Mouse (Mus musculus) ES-Bruce4 (cell line): ENCODE data around the gene Wscd2. TPM values are rescaled to one million over a fixed set of nuclear protein-coding genes. Genes with fewer than 3 reads are reported as not detected.
A peak's percentile ranks its signal among the peaks of the same experiment; 100 is the strongest.

Experiments used
- H3K27ac ChIP-seq: 2 replicates; pipeline ENCODE4 v1.5.1; 2012; ENCODE audit warnings: low read length, inconsistent platforms; ENCODE audit not compliant: insufficient read depth
- H3K27me3 ChIP-seq: 2 replicates; pipeline ENCODE4 v1.6.1; 2012; ENCODE audit warnings: mild to moderate bottlenecking, low read length, inconsistent platforms; ENCODE audit not compliant: control insufficient read depth, poor library complexity, insufficient read depth, severe bottlenecking
- H3K36me3 ChIP-seq: 2 replicates; pipeline ENCODE4 v1.6.1; 2012; ENCODE audit warnings: inconsistent platforms, mild to moderate bottlenecking, low read length, moderate library complexity; ENCODE audit not compliant: control insufficient read depth, poor library complexity, insufficient read depth, severe bottlenecking
- H3K4me1 ChIP-seq: one replicate; pipeline ENCODE4 v1.8.1; 2011; ENCODE audit warnings: low read length; ENCODE audit not compliant: control insufficient read depth, insufficient read depth
- H3K4me3 ChIP-seq: 2 replicates; pipeline ENCODE4 v1.5.1; 2011; ENCODE audit warnings: low read depth, mild to moderate bottlenecking, low read length
- H3K9ac ChIP-seq: 2 replicates; pipeline ENCODE4 v1.6.1; 2012; ENCODE audit warnings: low read depth, mild to moderate bottlenecking, inconsistent platforms; ENCODE audit not compliant: poor library complexity, severe bottlenecking
- H3K9me3 ChIP-seq: replicated peaks from 2 replicates; pipeline ENCODE4 v1.6.1; 2012; ENCODE audit warnings: mild to moderate bottlenecking, low read length, inconsistent platforms; ENCODE audit not compliant: control insufficient read depth, poor library complexity, insufficient read depth, severe bottlenecking
- CTCF ChIP-seq: IDR thresholded peaks from one replicate; pipeline ENCODE4 v1.8.1; 2011; ENCODE audit warnings: low read depth, low read length
- EP300 ChIP-seq: IDR thresholded peaks from 2 replicates; pipeline ENCODE4 v1.6.1; 2011; ENCODE audit warnings: low read depth, low read length; ENCODE audit not compliant: insufficient read depth
- POLR2A ChIP-seq: IDR thresholded peaks from one replicate; pipeline ENCODE4 v1.8.1; 2011; ENCODE audit warnings: low read length; ENCODE audit not compliant: insufficient read depth
- polyA plus RNA-seq: library from polyadenylated mRNA; stranded (reverse); fragments of >200 nt; gene quantifications from 2 replicates; pipeline ENCODE4 v1.2.4, GENCODE M21; 2011; ENCODE audit warnings: low read depth; ENCODE audit not compliant: missing spikeins, insufficient read depth, insufficient read length

The Wscd2 gene
- polyA plus RNA-seq, 1 experiment: 2.3 TPM

GRCm38 (mm10) chr5:113469826-113470225 lies 20.3 kb upstream of the Wscd2 start:
- Histone ChIP-seq H3K27ac (no peak overlapping the region), H3K4me1 (peaks cover 6% of the 10 kb centered on the region), H3K9me3 (no peaks in the 10 kb centered on the region), H3K4me3 (no peak overlapping the region), H3K27me3 (no peaks in the 10 kb centered on the region), H3K9ac (no peak overlapping the region), H3K36me3 (no peaks in the 10 kb centered on the region)
- TF ChIP-seq CTCF (no peak), EP300 (no peak), POLR2A (no peak)

GRCm38 (mm10) chr5:113471417-113471816 lies 18.7 kb upstream of the Wscd2 start:
- Histone ChIP-seq H3K4me3 (no peak overlapping the region), H3K27me3 (no peaks in the 10 kb centered on the region), H3K4me1 (peaks cover 6% of the 10 kb centered on the region), H3K9me3 (no peaks in the 10 kb centered on the region), H3K36me3 (no peaks in the 10 kb centered on the region), H3K27ac (no peak overlapping the region), H3K9ac (no peak overlapping the region)
- TF ChIP-seq POLR2A (no peak), CTCF (peak; percentile 73), EP300 (no peak)

GRCm38 (mm10) chr5:113472339-113472738 lies 17.8 kb upstream of the Wscd2 start:
- Histone ChIP-seq H3K9ac (no peak overlapping the region), H3K9me3 (no peaks in the 10 kb centered on the region), H3K4me1 (peaks cover 6% of the 10 kb centered on the region), H3K4me3 (no peak overlapping the region), H3K27ac (no peak overlapping the region), H3K27me3 (no peaks in the 10 kb centered on the region), H3K36me3 (no peaks in the 10 kb centered on the region)
- TF ChIP-seq CTCF (no peak), EP300 (no peak), POLR2A (no peak)

GRCm38 (mm10) chr5:113476816-113477215 lies 13.3 kb upstream of the Wscd2 start:
- peaks cover 4% of the 10 kb centered on the region for H3K4me1 ChIP-seq
- no peak overlapping the region for H3K27ac ChIP-seq
- no peak overlapping the region for H3K4me3 ChIP-seq
- TF ChIP-seq EP300: no peak
- no peak for TF ChIP-seq CTCF
- TF ChIP-seq POLR2A: no peak
- H3K9ac ChIP-seq: no peak overlapping the region
- no peaks in the 10 kb centered on the region for H3K36me3 ChIP-seq
- no peaks in the 10 kb centered on the region for H3K27me3 ChIP-seq
- no peaks in the 10 kb centered on the region for H3K9me3 ChIP-seq

GRCm38 (mm10) chr5:113479075-113479474 lies 11.1 kb upstream of the Wscd2 start:
- Histone ChIP-seq H3K27me3 (no peaks in the 10 kb centered on the region), H3K9me3 (no peaks in the 10 kb centered on the region), H3K4me3 (no peak overlapping the region), H3K9ac (no peak overlapping the region), H3K27ac (no peak overlapping the region), H3K36me3 (no peaks in the 10 kb centered on the region), H3K4me1 (no peaks in the 10 kb centered on the region)
- TF ChIP-seq POLR2A (no peak), EP300 (no peak), CTCF (no peak)

- Histone ChIP-seq H3K4me1 (no peaks in the 10 kb centered on the region), H3K9ac (no peak overlapping the region), H3K4me3 (no peak overlapping the region), H3K27me3 (no peaks in the 10 kb centered on the region), H3K36me3 (no peaks in the 10 kb centered on the region), H3K27ac (no peak overlapping the region), H3K9me3 (no peaks in the 10 kb centered on the region)
- no peak for TF ChIP-seq CTCF
- TF ChIP-seq POLR2A: no peak
- no peak for TF ChIP-seq EP300
These were observed 9.7 kb upstream of the Wscd2 start for GRCm38 (mm10) chr5:113480451-113480850.
